Mouse (Mus musculus) liver, embryonic 14.5 days (tissue): ENCODE measurements at regions not wholly inside any gene's neighbourhood (a gene's known extent, or its start where the extent isn't known, plus 50 kb on each side); places are given as distances from the start of the nearest gene placed in this dataset.
A peak's percentile ranks its signal among the peaks of the same experiment; 100 is the strongest.

ENCODE experiments used
- ATAC-seq: fragments of 200-750 bp; cut with Nextera tagmentation; 2 replicates; pipeline ENCODE4 v1.8.0; 2017; ENCODE audit warnings: moderate number of reproducible peaks, mild to moderate bottlenecking, moderate library complexity; ENCODE audit not compliant: insufficient read depth
- DNase-seq, 3 experiments: peaks; one replicate each; pipeline ENCODE4 v3.0.0-alpha.2; 2012 to 2013; ENCODE audit warnings: low read depth in 3 of 3, low spot score in 3 of 3
- H3K27ac ChIP-seq: fragments of 300-500 bp; sonication (generic); 2 replicates; pipeline ENCODE4 v1.5.1; 2014; ENCODE audit warnings: moderate library complexity, mild to moderate bottlenecking, control low read depth, inconsistent platforms
- H3K27me3 ChIP-seq: fragments of 300-500 bp; sonication (generic); 2 replicates; pipeline ENCODE4 v1.6.1; 2014; ENCODE audit warnings: mild to moderate bottlenecking, low read length, moderate library complexity; ENCODE audit not compliant: control insufficient read depth, insufficient read depth
- H3K36me3 ChIP-seq: fragments of 300-500 bp; sonication (generic); replicated peaks from 2 replicates; pipeline ENCODE4 v1.6.1; 2014; ENCODE audit warnings: low read depth; ENCODE audit not compliant: control insufficient read depth, insufficient read depth
- H3K4me1 ChIP-seq, 2 experiments: fragments of 200-500 bp in 1 of 2; fragments of 300-500 bp in 1 of 2; sonication (generic) in 1 of 2; replicated peaks; 2 replicates each; pipeline ENCODE4 v1.6.1; 2012 to 2014; ENCODE audit warnings: antibody characterized with exemption in 1 of 2, inconsistent platforms in 1 of 2, low read length in 1 of 2; ENCODE audit not compliant: control insufficient read depth in 2 of 2, insufficient read depth in 2 of 2
- H3K4me2 ChIP-seq: fragments of 300-500 bp; sonication (generic); 2 replicates; pipeline ENCODE4 v1.6.1; 2014; ENCODE audit warnings: low read depth, mild to moderate bottlenecking, control low read depth, moderate library complexity
- H3K4me3 ChIP-seq, 2 experiments: fragments of 200-500 bp in 1 of 2; fragments of 300-500 bp in 1 of 2; sonication (generic) in 1 of 2; 2 replicates each; pipeline ENCODE4 v1.5.1; 2012 to 2014; ENCODE audit warnings: low read depth in 2 of 2, low read length in 2 of 2, mild to moderate bottlenecking in 2 of 2, control low read depth in 1 of 2, inconsistent platforms in 1 of 2, moderate library complexity in 1 of 2; ENCODE audit not compliant: insufficient read depth in 1 of 2
- H3K9ac ChIP-seq: fragments of 300-500 bp; sonication (generic); replicated peaks from 2 replicates; pipeline ENCODE4 v1.6.1; 2014; ENCODE audit warnings: mild to moderate bottlenecking, control low read depth, moderate library complexity
- H3K9me3 ChIP-seq: fragments of 300-500 bp; sonication (generic); 2 replicates; pipeline ENCODE4 v1.6.1; 2016; ENCODE audit warnings: low read length, mixed read lengths; ENCODE audit not compliant: control insufficient read depth
- CTCF ChIP-seq: IDR thresholded peaks from 2 replicates; pipeline ENCODE4 v1.5.1; 2016; ENCODE audit warnings: antibody characterized with exemption, low read depth, control low read depth
- EP300 ChIP-seq: IDR thresholded peaks from 2 replicates; pipeline ENCODE4 v1.6.1; 2016; ENCODE audit warnings: antibody characterized with exemption, low read depth
- WGBS: fragments of 180-500 bp; shearing (Covaris S2); extraction: QIAGEN DNeasy Blood & Tissue Kit; methylation state at CpG from one replicate; pipeline ENCODE4 v1.1.7; 2014; ENCODE audit not compliant: insufficient replicate concordance; 5-methylcytosine and 5-hydroxymethylcytosine counted together

DNA sequence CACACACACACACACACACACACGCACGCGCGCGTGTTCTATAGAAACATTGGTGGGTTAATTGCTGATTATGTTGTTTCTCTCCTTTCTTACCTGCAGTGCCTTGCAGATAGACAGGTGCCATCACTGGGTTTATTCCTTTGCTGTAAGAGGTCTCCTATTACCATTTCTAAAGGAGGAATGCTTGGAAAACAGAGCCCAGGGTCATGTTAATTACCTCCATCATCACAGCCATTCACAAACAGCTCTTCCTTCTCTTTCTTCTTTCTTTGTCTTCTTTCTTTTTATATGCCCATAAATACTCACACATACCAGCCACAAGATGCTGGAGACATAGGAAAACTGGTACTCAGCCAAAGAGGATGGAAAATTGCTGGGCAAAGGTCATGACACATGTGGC, 155.0 kb downstream of the 1700009N14Rik start:
- Histone ChIP-seq H3K27ac (no peak overlapping the region), H3K4me2 (no peak overlapping the region), H3K9me3 (no peaks in the 10 kb centered on the region), H3K4me3 (no peak overlapping the region), H3K9ac (no peak overlapping the region), H3K4me1 (no peaks in the 10 kb centered on the region), H3K36me3 (no peaks in the 10 kb centered on the region), H3K27me3 (no peaks in the 10 kb centered on the region)
- TF ChIP-seq EP300, result no peak
- no peak for TF ChIP-seq CTCF
- DNase-seq (no peak), ATAC-seq (no peak)
- 80% methylated on average over 5 of the region's 5 CpGs for WGBS

DNA sequence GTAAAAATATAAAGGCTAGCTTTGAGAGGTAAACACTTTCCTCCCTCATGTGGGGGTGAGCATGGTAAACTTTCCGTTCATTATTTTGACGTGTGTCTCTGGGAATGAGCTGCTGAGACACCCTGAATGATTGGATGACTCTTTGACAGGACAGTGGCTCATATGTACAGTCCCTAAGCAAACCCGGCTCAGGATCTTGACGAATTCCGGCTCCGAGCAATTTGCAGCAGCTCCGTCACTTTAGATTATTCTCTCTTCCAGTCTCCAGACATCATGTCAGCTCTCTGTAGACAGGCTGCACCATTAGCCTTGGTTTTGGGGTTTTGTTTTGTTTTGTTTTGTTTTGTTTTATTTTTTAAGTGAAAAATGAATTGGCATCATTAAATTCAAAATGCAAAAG, 194.0 kb downstream of the 1700009N14Rik start:
- 75% methylated on average over 7 of the region's 7 CpGs for WGBS
- Histone ChIP-seq H3K4me2 (no peak overlapping the region), H3K36me3 (no peaks in the 10 kb centered on the region), H3K27me3 (no peaks in the 10 kb centered on the region), H3K9ac (no peak overlapping the region), H3K4me3 (no peak overlapping the region), H3K4me1 (no peaks in the 10 kb centered on the region), H3K27ac (no peak overlapping the region), H3K9me3 (no peaks in the 10 kb centered on the region)
- ATAC-seq, result no peak
- TF ChIP-seq EP300, result no peak
- TF ChIP-seq CTCF, result no peak
- no peak for DNase-seq

GRCm38 (mm10) chr4:39644849-39645248, 194.8 kb downstream of the 1700009N14Rik start:
- no peak overlapping the region for H3K9ac ChIP-seq
- no peak for TF ChIP-seq EP300
- TF ChIP-seq CTCF, result no peak
- no peak overlapping the region for H3K27ac ChIP-seq
- ATAC-seq (no peak), DNase-seq (no peak)
- no peaks in the 10 kb centered on the region for H3K9me3 ChIP-seq
- H3K36me3 ChIP-seq, result no peaks in the 10 kb centered on the region
- WGBS, result 55% methylated on average over 5 of the region's 5 CpGs
- H3K4me2 ChIP-seq, result no peak overlapping the region
- no peak overlapping the region for H3K4me3 ChIP-seq
- H3K27me3 ChIP-seq, result no peaks in the 10 kb centered on the region
- H3K4me1 ChIP-seq, result no peaks in the 10 kb centered on the region

GRCm38 (mm10) chr4:39660538-39660937, 210.4 kb downstream of the 1700009N14Rik start:
- TF ChIP-seq EP300 (no peak), CTCF (no peak)
- 52% methylated on average over 2 of the region's 2 CpGs for WGBS
- DNase-seq, result no peak

DNA sequence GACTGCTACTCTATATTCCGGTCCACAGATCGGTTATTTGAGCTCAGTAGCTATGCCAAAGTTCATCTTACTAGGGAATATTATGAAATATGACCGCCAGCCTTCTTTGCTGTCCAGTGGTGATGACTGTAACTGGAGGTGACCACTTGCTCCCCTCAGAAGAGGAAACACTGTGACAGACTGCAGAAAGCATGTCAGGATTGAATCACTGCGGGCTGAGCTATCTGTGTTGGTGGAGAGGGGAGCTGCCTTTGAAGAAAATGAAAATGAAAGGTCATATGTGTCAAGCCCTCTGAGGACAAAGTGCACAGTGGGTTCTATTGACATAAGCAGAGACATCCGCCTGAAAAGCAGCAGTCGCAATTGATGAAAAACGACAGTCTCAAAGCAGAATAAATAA, 222.5 kb downstream of the 1700009N14Rik start:
- Histone ChIP-seq H3K4me2 (no peak overlapping the region), H3K9me3 (no peaks in the 10 kb centered on the region), H3K9ac (no peak overlapping the region), H3K36me3 (no peaks in the 10 kb centered on the region), H3K4me3 (no peak overlapping the region), H3K27me3 (no peaks in the 10 kb centered on the region), H3K27ac (no peak overlapping the region), H3K4me1 (no peaks in the 10 kb centered on the region)
- 59% methylated on average over 7 of the region's 7 CpGs for WGBS
- ATAC-seq (no peak), DNase-seq (peak in 1 of 3 experiments; percentile 0)
- TF ChIP-seq CTCF, result no peak
- no peak for TF ChIP-seq EP300

More at GRCm38 (mm10) chr4:39660538-39660937, 210.4 kb downstream of the 1700009N14Rik start:
- Histone ChIP-seq H3K4me2 (no peak overlapping the region), H3K4me3 (no peak overlapping the region), H3K27me3 (no peaks in the 10 kb centered on the region), H3K27ac (no peak overlapping the region), H3K9me3 (no peaks in the 10 kb centered on the region), H3K36me3 (no peaks in the 10 kb centered on the region), H3K9ac (no peak overlapping the region), H3K4me1 (no peaks in the 10 kb centered on the region)
- ATAC-seq, result no peak
